8 mouse cellular contexts compared by ENCODE assay signal in the genomic region with DNA sequence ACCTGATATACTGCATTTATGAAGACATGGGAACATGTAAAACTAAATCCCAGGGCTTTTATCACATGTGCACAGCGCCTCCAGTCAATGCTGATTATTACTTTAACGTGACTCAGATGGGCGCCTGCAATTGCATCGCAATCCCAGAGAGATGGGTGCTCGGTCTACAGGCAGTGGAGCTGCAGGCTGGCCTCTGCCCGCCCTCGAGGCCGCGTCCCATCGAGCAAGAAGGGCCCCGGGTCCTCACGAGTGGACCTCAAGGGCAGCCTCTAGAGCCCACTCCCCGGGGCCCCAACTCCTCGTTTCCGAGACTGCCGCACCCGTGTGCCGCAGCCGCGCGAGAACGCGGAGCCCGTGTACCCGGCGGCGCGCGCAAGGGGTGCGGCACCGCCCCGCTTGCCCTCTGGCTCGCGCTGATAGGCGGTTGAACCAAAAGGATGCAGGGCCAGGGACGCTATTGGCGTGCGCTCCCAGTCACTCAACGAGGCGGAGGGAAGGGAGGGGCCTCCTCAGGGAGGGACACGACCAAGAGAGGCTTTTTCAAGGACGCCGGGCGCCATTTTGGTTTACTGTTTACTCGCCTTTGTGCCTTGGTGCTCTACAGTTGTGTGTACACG. TPM values are rescaled to one million over a fixed set of nuclear protein-coding genes. Genes with fewer than 3 reads are reported as not detected.
DNase-seq lines count a peak whose midpoint lies in the region; ATAC-seq and TF ChIP-seq lines count a peak whose summit lies in the region.

No protein-coding gene starts in this region.

- peak overlapping the region; percentile 85 for H3K27ac ChIP-seq in bone marrow, adult 2 months (ENCODE audit: control insufficient read depth, insufficient read depth, low read depth, low read length, poor library complexity)
- peak overlapping the region; percentile 96 for H3K27ac ChIP-seq in embryonic facial prominence, embryonic 15.5 days (replicated peaks)
- H3K27ac ChIP-seq in limb, embryonic 14.5 days (replicated peaks; ENCODE audit: low read depth, low read length): peak overlapping the region; percentile 90
- H3K27ac ChIP-seq in midbrain, postnatal 0 days (ENCODE audit: low read depth, low read length): peak overlapping the region; percentile 97

- peak overlapping the region; percentile 46 for H3K4me2 ChIP-seq in embryonic facial prominence, embryonic 15.5 days (replicated peaks)
- peak overlapping the region; percentile 44 for H3K4me2 ChIP-seq in limb, embryonic 14.5 days (replicated peaks; ENCODE audit: low read depth, low read length, severe bottlenecking)
- peak overlapping the region; percentile 53 for H3K4me2 ChIP-seq in midbrain, postnatal 0 days (ENCODE audit: low read depth, low read length, poor library complexity, severe bottlenecking)

- H3K4me1 ChIP-seq in bone marrow, adult 2 months (ENCODE audit: control insufficient read depth, insufficient read depth, low read length): no peaks in the 10 kb centered on the region; the same call in 1 of the 2 replicates
- peaks cover 23% of the 10 kb centered on the region for H3K4me1 ChIP-seq in embryonic facial prominence, embryonic 15.5 days
- H3K4me1 ChIP-seq in limb, embryonic 14.5 days (ENCODE audit: control insufficient read depth, insufficient read depth, low read length): peaks cover 18% of the 10 kb centered on the region
- peaks cover 6% of the 10 kb centered on the region; the same call in 1 of the 2 replicates for H3K4me1 ChIP-seq in midbrain, postnatal 0 days (ENCODE audit: insufficient read depth, low read length)

- no peak for TF ChIP-seq CTCF in bone marrow, adult 2 months (IDR thresholded peaks at IDR 0.05; ENCODE audit: control insufficient read depth, insufficient read depth, low read length)
- peak; percentile 29 for TF ChIP-seq CTCF in midbrain, postnatal 0 days (IDR thresholded peaks at IDR 0.05)

- no peaks in the 10 kb centered on the region for H3K9me3 ChIP-seq in embryonic facial prominence, embryonic 15.5 days (replicated peaks)
- H3K9me3 ChIP-seq in limb, embryonic 14.5 days (ENCODE audit: control insufficient read depth, low read length): no peaks in the 10 kb centered on the region
- H3K9me3 ChIP-seq in midbrain, postnatal 0 days (ENCODE audit: low read length): no peaks in the 10 kb centered on the region

- peaks cover 8% of the 10 kb centered on the region; the same call in 1 of the 2 replicates for H3K36me3 ChIP-seq in embryonic facial prominence, embryonic 15.5 days
- H3K36me3 ChIP-seq in limb, embryonic 14.5 days (ENCODE audit: control insufficient read depth, insufficient read depth, low read length): no peaks in the 10 kb centered on the region
- no peaks in the 10 kb centered on the region for H3K36me3 ChIP-seq in midbrain, postnatal 0 days (ENCODE audit: insufficient read depth, low read length)

- H3K4me3 ChIP-seq in bone marrow, adult 2 months (replicated peaks; ENCODE audit: control insufficient read depth, low read depth, low read length): peak overlapping the region; percentile 73
- peak overlapping the region; percentile 65 for H3K4me3 ChIP-seq in embryonic facial prominence, embryonic 15.5 days (replicated peaks)
- peak overlapping the region; percentile 62 for H3K4me3 ChIP-seq in limb, embryonic 14.5 days (replicated peaks; ENCODE audit: low read length)
- peak overlapping the region; percentile 52 for H3K4me3 ChIP-seq in midbrain, postnatal 0 days (ENCODE audit: low read depth, low read length)

- peak; percentile 100 for ATAC-seq in embryonic facial prominence, embryonic 15.5 days (ENCODE audit: insufficient number of reproducible peaks, low FRiP score, low TSS enrichment, low read depth)
- ATAC-seq in limb, embryonic 14.5 days (ENCODE audit: low FRiP score, low read depth): peak; percentile 98
- ATAC-seq in midbrain, postnatal 0 days (ENCODE audit: low FRiP score): peak; percentile 99

- H3K9ac ChIP-seq in embryonic facial prominence, embryonic 15.5 days: peak overlapping the region; percentile 54
- peak overlapping the region; percentile 84 for H3K9ac ChIP-seq in limb, embryonic 14.5 days (ENCODE audit: low read depth, low read length, severe bottlenecking)
- H3K9ac ChIP-seq in midbrain, postnatal 0 days (replicated peaks; ENCODE audit: low read length, poor library complexity, severe bottlenecking): peak overlapping the region; percentile 81

- H3K27me3 ChIP-seq in embryonic facial prominence, embryonic 15.5 days: no peaks in the 10 kb centered on the region
- no peaks in the 10 kb centered on the region for H3K27me3 ChIP-seq in limb, embryonic 14.5 days (ENCODE audit: control insufficient read depth, insufficient read depth, low read length)
- no peaks in the 10 kb centered on the region for H3K27me3 ChIP-seq in midbrain, postnatal 0 days (ENCODE audit: insufficient read depth, low read length)

- TF ChIP-seq POLR2A in bone marrow, adult 2 months (IDR thresholded peaks at IDR 0.05; ENCODE audit: borderline replicate concordance, control insufficient read depth, low read depth, low read length): peak; percentile 75; the same call in 1 of the 2 replicates
- peak; percentile 88 for TF ChIP-seq POLR2A in limb, embryonic 14.5 days (IDR thresholded peaks at IDR 0.05; ENCODE audit: borderline replicate concordance, extremely low read depth, insufficient read depth, insufficient read length)

- WGBS in bone marrow, adult 2 months: under 1% methylated on average over 46 of the region's 46 CpGs
- WGBS in embryonic facial prominence, embryonic 15.5 days: under 1% methylated on average over 46 of the region's 46 CpGs
- WGBS in limb, embryonic 14.5 days: under 1% methylated on average over 44 of the region's 46 CpGs
- under 1% methylated on average over 46 of the region's 46 CpGs for WGBS in midbrain, postnatal 0 days

- peak; percentile 92 for DNase-seq in 416B (ENCODE audit: low read depth)
- DNase-seq in heart, adult 8-10 months (ENCODE audit: low spot score): peak; percentile 96
- DNase-seq in kidney, adult 9 months: peak; percentile 97
- DNase-seq in limb, embryonic 14.5 days (ENCODE audit: low spot score): peak; percentile 98
- DNase-seq in midbrain, postnatal 0 days (ENCODE audit: low spot score): peak; percentile 99
- peak; percentile 90 to 92 for DNase-seq in spleen, postnatal 14 days (ENCODE audit: low spot score in 2 of 2)

RNA-seq across cellular contexts. Expression of gene 4931414P19Rik, which starts 2.6 kb away (rescaled TPM):
- 6.6 and 10.2 TPM in 2 replicates for polyA plus RNA-seq in bone marrow, adult 2 months (2011; ENCODE audit: insufficient read depth, insufficient read length, low replicate concordance, missing spikeins)
- polyA plus RNA-seq in embryonic facial prominence, embryonic 15.5 days (2015; fragmentation: Nextera tagmentation; extraction: Ambion mirVana): 7.8 and 9.3 TPM in 2 replicates
- 1 to 10 TPM; 2.7 to 5.8 (median 4.7) TPM for total RNA-seq in heart, adult 8-10 months (2022)
- 13.5 and 14.0 TPM in 2 replicates for polyA plus RNA-seq in limb, embryonic 14.5 days (2012; rRNA removed)
- 4.4 and 7.3 TPM in 2 replicates for polyA plus RNA-seq in limb, embryonic 14.5 days (2014; fragmentation: Nextera tagmentation; extraction: Ambion mirVana)
- total RNA-seq in midbrain, postnatal 0 days (2014; rRNA removed): 4.6 and 8.7 TPM in 2 replicates
- polyA plus RNA-seq in midbrain, postnatal 0 days (2015; fragmentation: Nextera tagmentation; extraction: Ambion mirVana): 2.2 and 2.8 TPM in 2 replicates

RNA-seq across cellular contexts. Expression of gene Psmb5, which starts 14.7 kb away (rescaled TPM):
- polyA plus RNA-seq in bone marrow, adult 2 months (2011; ENCODE audit: insufficient read depth, insufficient read length, low replicate concordance, missing spikeins): 69.3 and 91.4 TPM in 2 replicates
- 364 and 368 TPM in 2 replicates for polyA plus RNA-seq in embryonic facial prominence, embryonic 15.5 days (2015; fragmentation: Nextera tagmentation; extraction: Ambion mirVana)
- 100 to 1,000 TPM; 177 to 185 (median 182) TPM for total RNA-seq in heart, adult 8-10 months (2022)
- 196 and 235 TPM in 2 replicates for polyA plus RNA-seq in limb, embryonic 14.5 days (2012; rRNA removed)
- 357 and 375 TPM in 2 replicates for polyA plus RNA-seq in limb, embryonic 14.5 days (2014; fragmentation: Nextera tagmentation; extraction: Ambion mirVana)
- 157 and 197 TPM in 2 replicates for total RNA-seq in midbrain, postnatal 0 days (2014; rRNA removed)
- polyA plus RNA-seq in midbrain, postnatal 0 days (2015; fragmentation: Nextera tagmentation; extraction: Ambion mirVana): 404 and 427 TPM in 2 replicates

RNA-seq across cellular contexts. Expression of gene Psmb11, which starts 18.1 kb away (rescaled TPM):
- polyA plus RNA-seq in bone marrow, adult 2 months (2011; ENCODE audit: insufficient read depth, insufficient read length, low replicate concordance, missing spikeins): 0.47 TPM in 1 of 2 replicates, not detected in the other
- polyA plus RNA-seq in embryonic facial prominence, embryonic 15.5 days (2015; fragmentation: Nextera tagmentation; extraction: Ambion mirVana): 0.16 TPM in 1 of 2 replicates, not detected in the other
- total RNA-seq in heart, adult 8-10 months (2022): not detected
- polyA plus RNA-seq in limb, embryonic 14.5 days (2012; rRNA removed): 0.01 and 0.09 TPM in 2 replicates
- not detected in 2 replicates for polyA plus RNA-seq in limb, embryonic 14.5 days (2014; fragmentation: Nextera tagmentation; extraction: Ambion mirVana)
- total RNA-seq in midbrain, postnatal 0 days (2014; rRNA removed): not detected in 2 replicates
- 0.27 TPM in 1 of 2 replicates, not detected in the other for polyA plus RNA-seq in midbrain, postnatal 0 days (2015; fragmentation: Nextera tagmentation; extraction: Ambion mirVana)

RNA-seq across cellular contexts. Expression of gene Ajuba, which starts 25.8 kb away (rescaled TPM):
- 5.1 TPM in 1 of 2 replicates, not detected in the other for polyA plus RNA-seq in bone marrow, adult 2 months (2011; ENCODE audit: insufficient read depth, insufficient read length, low replicate concordance, missing spikeins)
- 49.4 and 60.2 TPM in 2 replicates for polyA plus RNA-seq in embryonic facial prominence, embryonic 15.5 days (2015; fragmentation: Nextera tagmentation; extraction: Ambion mirVana)
- 1 to 10 TPM; 4.6 to 5.2 (median 4.7) TPM for total RNA-seq in heart, adult 8-10 months (2022)
- polyA plus RNA-seq in limb, embryonic 14.5 days (2012; rRNA removed): 61.4 and 66.1 TPM in 2 replicates
- 18.1 and 24.2 TPM in 2 replicates for polyA plus RNA-seq in limb, embryonic 14.5 days (2014; fragmentation: Nextera tagmentation; extraction: Ambion mirVana)
- 8.1 and 8.2 TPM in 2 replicates for total RNA-seq in midbrain, postnatal 0 days (2014; rRNA removed)
- polyA plus RNA-seq in midbrain, postnatal 0 days (2015; fragmentation: Nextera tagmentation; extraction: Ambion mirVana): 3.5 and 3.9 TPM in 2 replicates

RNA-seq across cellular contexts. Expression of gene Gm17606, which starts 37.6 kb away (rescaled TPM):
- polyA plus RNA-seq in bone marrow, adult 2 months (2011; ENCODE audit: insufficient read depth, insufficient read length, low replicate concordance, missing spikeins): not detected in 2 replicates
- not detected in 2 replicates for polyA plus RNA-seq in embryonic facial prominence, embryonic 15.5 days (2015; fragmentation: Nextera tagmentation; extraction: Ambion mirVana)
- total RNA-seq in heart, adult 8-10 months (2022): not detected
- not detected in 2 replicates for polyA plus RNA-seq in limb, embryonic 14.5 days (2012; rRNA removed)
- not detected in 2 replicates for polyA plus RNA-seq in limb, embryonic 14.5 days (2014; fragmentation: Nextera tagmentation; extraction: Ambion mirVana)
- total RNA-seq in midbrain, postnatal 0 days (2014; rRNA removed): not detected in 2 replicates
- polyA plus RNA-seq in midbrain, postnatal 0 days (2015; fragmentation: Nextera tagmentation; extraction: Ambion mirVana): not detected in 2 replicates

Comparison
In these comparisons a context has a peak if more than half of its experiments do, and no peak if none do; other contexts are left out.
1. Peak in every context shown above with its lines: DNase-seq, ATAC-seq, H3K4me3 ChIP-seq and H3K27ac ChIP-seq.